Mouse (Mus musculus): Measurements from ENCODE around the gene Ddr1. TPM values are rescaled to one million over a fixed set of nuclear protein-coding genes. Genes with fewer than 3 reads are reported as not detected.

Gene Ddr1
- polyA plus RNA-seq, 1 experiment from 2014 or later, result 38.2 TPM

DNA sequence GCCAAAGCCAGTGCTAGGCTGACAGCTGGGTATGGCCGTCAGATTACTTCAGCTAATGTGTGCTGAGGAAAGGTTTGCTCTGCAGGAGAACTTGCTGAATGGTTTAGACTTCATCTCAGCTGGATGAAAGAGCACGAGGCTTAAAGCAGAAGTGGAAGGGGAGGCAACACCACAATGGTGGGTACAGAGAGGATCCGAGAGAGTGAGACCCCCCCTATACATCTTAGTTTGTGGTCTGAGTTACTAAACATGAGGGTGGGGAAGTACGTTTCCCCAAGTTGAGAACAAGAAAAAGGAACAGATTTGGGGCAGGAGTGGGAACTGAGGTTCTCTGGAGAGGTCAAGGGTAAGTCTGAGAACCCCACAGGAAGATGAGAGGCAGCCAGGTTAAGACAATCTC is 12.1 kb downstream of the Ddr1 start:
- Histone ChIP-seq H3K4me3 (ENCODE audit: low read depth, low read length) (no peak overlapping the region), H3K9ac (no peak overlapping the region), H3K27me3 (ENCODE audit: insufficient read depth, low read length) (no peaks in the 10 kb centered on the region), H3K4me2 (no peak overlapping the region), H3K4me1 (ENCODE audit: insufficient read depth) (0 out of 2 replicates have a peak, but pooled peaks cover 4% of the 10 kb centered on the region), H3K9me3 (ENCODE audit: low read depth, low read length) (peaks cover 4% of the 10 kb centered on the region; the same call in 1 of the 2 replicates), H3K36me3 (ENCODE audit: insufficient read depth) (peaks cover 70% of the 10 kb centered on the region), H3K27ac (ENCODE audit: low read depth) (no peak overlapping the region)
- WGBS, result 75% methylated on average over 4 of the region's 4 CpGs
- no peak for DNase-seq
- no peak for TF ChIP-seq CTCF (IDR thresholded peaks at IDR 0.05; ENCODE audit: low read depth)
- ATAC-seq (ENCODE audit: insufficient read depth), result no peak

DNA sequence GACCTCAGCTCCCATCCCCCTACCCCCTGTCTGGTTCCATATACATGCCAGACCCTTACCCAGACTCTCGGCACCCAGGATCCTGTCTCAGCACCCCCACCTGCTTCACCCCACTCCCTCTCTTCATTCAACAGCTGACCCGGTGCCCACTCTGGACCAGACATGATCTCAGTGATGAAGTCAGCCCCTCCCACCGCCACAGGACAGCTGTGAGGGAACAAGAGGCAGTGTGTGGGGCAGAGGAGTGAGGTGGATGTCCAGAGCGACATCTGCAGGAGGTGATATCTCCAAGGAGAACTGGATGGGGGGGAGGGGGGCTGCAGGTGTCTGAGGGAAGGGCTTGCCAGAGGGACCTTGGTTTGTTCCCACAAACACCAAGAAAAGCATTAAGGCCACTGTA is 12.6 kb downstream of the Ddr1 start:
- no peaks in the 10 kb centered on the region for H3K27me3 ChIP-seq (ENCODE audit: insufficient read depth, low read length)
- H3K4me3 ChIP-seq (ENCODE audit: low read depth, low read length), result no peak overlapping the region
- H3K9me3 ChIP-seq (ENCODE audit: low read depth, low read length), result peaks cover 4% of the 10 kb centered on the region; the same call in 1 of the 2 replicates
- peaks cover 76% of the 10 kb centered on the region for H3K36me3 ChIP-seq (ENCODE audit: insufficient read depth)
- H3K4me1 ChIP-seq (ENCODE audit: insufficient read depth), result no peaks in the 10 kb centered on the region
- H3K27ac ChIP-seq (ENCODE audit: low read depth), result no peak overlapping the region
- DNase-seq (no peak), ATAC-seq (ENCODE audit: insufficient read depth) (no peak)
- H3K9ac ChIP-seq, result no peak overlapping the region
- no peak overlapping the region for H3K4me2 ChIP-seq
- 79% methylated on average over 4 of the region's 4 CpGs for WGBS
- TF ChIP-seq CTCF (IDR thresholded peaks at IDR 0.05; ENCODE audit: low read depth), result no peak

DNA sequence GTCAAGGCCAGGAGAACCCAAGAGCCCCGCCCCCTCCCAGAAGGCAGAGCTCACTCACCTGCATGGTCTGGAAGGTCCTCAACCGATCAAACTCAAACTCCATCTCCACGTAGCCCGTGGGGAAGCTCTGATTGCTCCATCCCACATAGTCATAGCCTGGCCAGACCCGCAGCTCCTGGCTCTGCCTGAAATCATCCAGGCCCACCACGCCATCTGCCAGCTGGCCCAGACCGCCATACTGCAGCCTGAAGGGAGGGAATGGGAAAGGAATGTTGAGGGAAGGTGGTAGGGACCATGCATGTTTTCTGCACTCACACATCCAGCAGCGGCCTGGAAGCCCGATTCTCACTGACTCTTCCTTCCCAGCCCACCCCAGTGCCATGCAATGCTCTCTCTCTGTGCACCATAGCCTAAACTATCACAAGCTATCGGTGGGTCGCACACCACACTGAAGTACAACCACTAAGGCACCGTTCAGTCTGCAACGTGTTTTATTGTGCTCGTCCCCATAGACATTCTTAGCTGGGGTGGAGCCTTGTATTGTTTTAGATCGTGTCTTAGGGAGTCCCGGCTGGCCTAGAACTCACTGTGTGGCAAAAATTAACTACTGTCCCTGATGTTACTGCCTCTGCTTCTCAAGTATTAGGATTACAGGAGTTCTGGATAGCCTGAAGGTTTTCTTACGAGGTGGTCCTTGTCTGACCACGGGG is 14.3 kb downstream of the Ddr1 start:
- Histone ChIP-seq H3K4me1 (ENCODE audit: insufficient read depth) (no peaks in the 10 kb centered on the region), H3K9me3 (ENCODE audit: low read depth, low read length) (no peaks in the 10 kb centered on the region; the same call in 1 of the 2 replicates), H3K9ac (no peak overlapping the region), H3K27me3 (ENCODE audit: insufficient read depth, low read length) (no peaks in the 10 kb centered on the region), H3K4me3 (ENCODE audit: low read depth, low read length) (no peak overlapping the region), H3K4me2 (no peak overlapping the region), H3K36me3 (ENCODE audit: insufficient read depth) (peaks cover 86% of the 10 kb centered on the region), H3K27ac (ENCODE audit: low read depth) (no peak overlapping the region)
- no peak for ATAC-seq (ENCODE audit: insufficient read depth)
- DNase-seq, result no peak
- WGBS, result 89% methylated on average over 18 of the region's 18 CpGs
- TF ChIP-seq CTCF (IDR thresholded peaks at IDR 0.05; ENCODE audit: low read depth), result no peak

GRCm38 (mm10) chr17:35688347-35689175 is 15.9 kb downstream of the Ddr1 start:
- ATAC-seq (ENCODE audit: insufficient read depth), result no peak
- Histone ChIP-seq H3K4me1 (ENCODE audit: insufficient read depth) (no peaks in the 10 kb centered on the region), H3K9me3 (ENCODE audit: low read depth, low read length) (no peaks in the 10 kb centered on the region), H3K27ac (ENCODE audit: low read depth) (no peak overlapping the region), H3K4me3 (ENCODE audit: low read depth, low read length) (no peak overlapping the region), H3K27me3 (ENCODE audit: insufficient read depth, low read length) (no peaks in the 10 kb centered on the region), H3K36me3 (ENCODE audit: insufficient read depth) (peaks cover 99% of the 10 kb centered on the region), H3K4me2 (no peak overlapping the region), H3K9ac (no peak overlapping the region)
- 84% methylated on average over 25 of the region's 25 CpGs for WGBS
- no peak for DNase-seq
- 0 out of 2 replicates have a peak, but pooled peaks have one; percentile 23 for TF ChIP-seq CTCF (IDR thresholded peaks at IDR 0.05; ENCODE audit: low read depth)

DNA sequence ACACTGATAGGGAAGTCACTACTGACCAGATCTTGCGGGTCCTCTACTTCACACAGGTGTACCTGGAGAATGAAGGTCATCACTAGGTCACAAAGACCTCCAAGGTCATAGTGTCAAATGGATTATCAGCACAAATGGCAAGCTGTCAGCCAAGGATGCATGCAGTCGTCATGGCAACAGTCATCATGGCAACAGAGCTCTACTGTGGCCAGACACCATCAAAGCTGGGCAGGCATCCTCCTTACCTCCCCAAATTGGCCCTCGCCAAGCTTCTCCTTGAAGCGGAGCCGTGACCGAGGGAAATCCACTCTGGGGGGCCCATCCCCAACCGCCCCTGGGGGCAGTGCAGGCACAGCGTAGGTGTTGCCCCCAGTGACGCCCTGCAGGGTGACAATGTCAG is 19.4 kb downstream of the Ddr1 start:
- Histone ChIP-seq H3K9me3 (ENCODE audit: low read depth, low read length) (no peaks in the 10 kb centered on the region), H3K9ac (no peak overlapping the region), H3K4me1 (ENCODE audit: insufficient read depth) (no peaks in the 10 kb centered on the region), H3K36me3 (ENCODE audit: insufficient read depth) (peaks cover 92% of the 10 kb centered on the region), H3K4me3 (ENCODE audit: low read depth, low read length) (no peak overlapping the region), H3K4me2 (no peak overlapping the region), H3K27me3 (ENCODE audit: insufficient read depth, low read length) (no peaks in the 10 kb centered on the region), H3K27ac (ENCODE audit: low read depth) (no peak overlapping the region)
- 76% methylated on average over 9 of the region's 9 CpGs for WGBS
- TF ChIP-seq CTCF (IDR thresholded peaks at IDR 0.05; ENCODE audit: low read depth), result no peak
- ATAC-seq (ENCODE audit: insufficient read depth) (no peak), DNase-seq (no peak)

DNA sequence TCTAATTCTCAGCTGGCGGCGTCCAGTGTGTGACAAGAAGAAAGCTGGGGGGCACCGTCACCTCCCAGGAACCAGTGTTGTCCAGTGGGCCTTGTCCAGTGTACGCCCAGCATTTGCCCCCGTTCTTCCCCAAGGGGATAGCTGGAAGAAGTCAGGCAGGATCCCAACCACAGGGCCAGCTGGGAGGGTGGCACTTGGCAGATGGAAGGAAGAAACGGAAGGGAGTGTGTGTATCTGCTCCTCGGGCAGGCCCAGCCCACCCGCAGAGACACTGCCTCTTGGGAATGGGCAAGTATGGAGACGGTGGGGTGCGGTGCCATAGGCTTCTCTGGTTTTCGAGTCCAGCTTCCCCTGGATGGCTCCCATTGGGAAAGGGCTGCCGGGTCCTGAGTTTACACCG is 22.4 kb downstream of the Ddr1 start:
- no peak for DNase-seq
- Histone ChIP-seq H3K4me3 (ENCODE audit: low read depth, low read length) (no peak overlapping the region), H3K9ac (no peak overlapping the region), H3K9me3 (ENCODE audit: low read depth, low read length) (no peaks in the 10 kb centered on the region), H3K27ac (ENCODE audit: low read depth) (no peak overlapping the region), H3K4me1 (ENCODE audit: insufficient read depth) (no peaks in the 10 kb centered on the region), H3K4me2 (no peak overlapping the region), H3K27me3 (ENCODE audit: insufficient read depth, low read length) (no peaks in the 10 kb centered on the region), H3K36me3 (ENCODE audit: insufficient read depth) (peaks cover 62% of the 10 kb centered on the region)
- TF ChIP-seq CTCF (IDR thresholded peaks at IDR 0.05; ENCODE audit: low read depth), result no peak
- no peak for ATAC-seq (ENCODE audit: insufficient read depth)
- 75% methylated on average over 13 of the region's 13 CpGs for WGBS

GRCm38 (mm10) chr17:35680591-35680990 is 23.8 kb downstream of the Ddr1 start:
- Histone ChIP-seq H3K4me3 (ENCODE audit: low read depth, low read length) (no peak overlapping the region), H3K9me3 (ENCODE audit: low read depth, low read length) (no peaks in the 10 kb centered on the region), H3K4me1 (ENCODE audit: insufficient read depth) (no peaks in the 10 kb centered on the region), H3K9ac (no peak overlapping the region), H3K27me3 (ENCODE audit: insufficient read depth, low read length) (no peaks in the 10 kb centered on the region), H3K4me2 (no peak overlapping the region), H3K27ac (ENCODE audit: low read depth) (no peak overlapping the region), H3K36me3 (ENCODE audit: insufficient read depth) (peaks cover 48% of the 10 kb centered on the region)
- ATAC-seq (ENCODE audit: insufficient read depth), result no peak
- WGBS, result 15% methylated on average over 6 of the region's 6 CpGs
- DNase-seq, result no peak
- TF ChIP-seq CTCF (IDR thresholded peaks at IDR 0.05; ENCODE audit: low read depth), result no peak
